Mouse (Mus musculus) embryonic fibroblast, embryonic 13.5 days (primary cell): ENCODE measurements around the gene Enox1.

Experiments
- CTCF ChIP-seq: IDR thresholded peaks from 2 replicates; pipeline ENCODE4 v1.5.1; 2011; ENCODE audit warnings: mild to moderate bottlenecking, control low read depth, low read length, moderate library complexity, borderline replicate concordance; ENCODE audit not compliant: insufficient read depth
- POLR2A ChIP-seq: IDR thresholded peaks from 2 replicates; pipeline ENCODE4 v1.6.1; 2011; ENCODE audit warnings: low read depth, mild to moderate bottlenecking, control low read depth, low read length, moderate library complexity

DNA sequence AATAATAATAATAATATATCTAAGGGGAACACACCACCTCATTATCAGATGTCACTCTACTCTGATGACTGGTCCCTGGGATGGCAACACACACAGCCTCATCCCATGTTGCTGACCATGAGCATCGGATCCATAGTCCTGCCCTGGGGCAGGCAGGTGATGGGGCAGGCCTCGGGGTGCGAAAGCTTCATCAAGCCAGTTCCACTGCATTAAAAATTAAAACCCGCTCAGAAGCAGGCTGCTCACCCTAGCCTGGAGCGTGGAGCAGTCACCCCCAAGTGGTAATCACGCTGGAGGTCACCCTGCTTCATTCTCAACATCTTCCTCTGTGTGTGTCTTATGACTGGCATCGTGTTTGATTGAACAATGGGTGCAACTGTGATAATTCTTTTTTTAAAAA lies 321.6 kb downstream of the Enox1 start:
- TF ChIP-seq POLR2A (no peak), CTCF (no peak)
